Mouse (Mus musculus): ENCODE measurements around the gene Ctse.

DNA sequence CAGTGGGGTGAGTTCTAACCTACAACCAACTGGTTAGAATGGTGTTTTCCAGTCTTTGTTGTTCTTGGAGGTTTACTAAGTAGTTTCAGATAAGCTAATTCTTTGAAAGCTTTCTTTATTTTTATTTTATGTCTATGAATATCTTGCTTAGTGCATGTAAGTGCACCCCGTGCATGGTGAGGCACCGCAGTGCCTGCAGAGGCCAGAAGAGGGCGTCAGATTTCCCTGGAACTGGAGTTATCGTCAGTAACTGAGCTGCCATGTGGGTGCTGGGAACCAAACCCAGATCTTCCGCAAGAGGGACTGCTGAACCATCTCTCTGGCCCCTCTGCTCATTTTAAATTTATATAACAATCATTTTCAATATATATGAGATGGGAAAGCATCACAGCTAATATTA, 63.3 kb downstream of the Ctse start:
- TF ChIP-seq CTCF (IDR thresholded peaks at IDR 0.05; ENCODE audit: low read depth, low read length) = 0 out of 2 replicates have a peak, but pooled peaks have one; percentile 11
- no peak for TF ChIP-seq POLR2A (IDR thresholded peaks at IDR 0.05; ENCODE audit: extremely low read depth, insufficient read depth, low read length)
